Comparison of ENCODE assay signal across 32 mouse cellular contexts in genomic region chr4:116165708-116166407, GRCm38 (mm10). TPM values are rescaled to one million over a fixed set of nuclear protein-coding genes. Genes with fewer than 3 reads are reported as not detected.
DNase-seq lines count a peak whose midpoint lies in the region; ATAC-seq and TF ChIP-seq lines count a peak whose summit lies in the region.
"Had no signal": no experiment of that assay in that cellular context is flagged by ENCODE, and none has a peak within 500 bp of the region (broad histone marks: within the 10 kb centered on the region; RNA-seq: fewer than 3 reads in every experiment).

No protein-coding gene starts in this region.

- no peak for ATAC-seq in kidney, postnatal 0 days (replicated peaks; ENCODE audit: low FRiP score, low read depth)
- ATAC-seq in kidney, embryonic 15.5 days (replicated peaks; ENCODE audit: low FRiP score), result no peak
- ATAC-seq in intestine, embryonic 16.5 days, result peak; percentile 61
- ATAC-seq in stomach, embryonic 15.5 days (ENCODE audit: insufficient read depth, low FRiP score, low read depth), result peak; percentile 48
- ATAC-seq in forebrain, embryonic 16.5 days, result no peak
- ATAC-seq: inflammation-experienced regulatory T-cells, adult 6 months; liver, postnatal 0 days had no signal

- H3K4me2 ChIP-seq in kidney, postnatal 0 days (ENCODE audit: low read length), result no peak overlapping the region
- H3K4me2 ChIP-seq in kidney, embryonic 15.5 days, result no peak overlapping the region
- H3K4me2 ChIP-seq in CH12.LX (ENCODE audit: insufficient read depth, low read depth, poor library complexity, severe bottlenecking), result no peak overlapping the region
- peak overlapping the region; percentile 18; the same call in 1 of the 2 replicates for H3K4me2 ChIP-seq in intestine, embryonic 16.5 days (ENCODE audit: low read depth, low read length)
- no peak overlapping the region; the same call in 1 of the 2 replicates for H3K4me2 ChIP-seq in stomach, embryonic 15.5 days
- no peak overlapping the region for H3K4me2 ChIP-seq in forebrain, embryonic 16.5 days (ENCODE audit: low read length)
- H3K4me2 ChIP-seq: hindbrain, embryonic 14.5 days; liver, embryonic 11.5 days; midbrain, embryonic 11.5 days; neural tube, embryonic 15.5 days had no signal

- peak overlapping the region; percentile 51; the same call in 1 of the 2 replicates for H3K27ac ChIP-seq in kidney, postnatal 0 days
- no peak overlapping the region for H3K27ac ChIP-seq in kidney, embryonic 15.5 days
- no peak overlapping the region for H3K27ac ChIP-seq in CH12.LX (ENCODE audit: insufficient read depth, low read depth)
- H3K27ac ChIP-seq in intestine, embryonic 16.5 days (ENCODE audit: low read length), result peak overlapping the region; percentile 76
- H3K27ac ChIP-seq in stomach, embryonic 15.5 days, result peak overlapping the region; percentile 60
- no peak overlapping the region for H3K27ac ChIP-seq in forebrain, embryonic 16.5 days (ENCODE audit: low read length)
- H3K27ac ChIP-seq: forebrain, embryonic 10.5 days; hindbrain, embryonic 14.5 days; neural tube, embryonic 15.5 days had no signal

- DNase-seq in kidney, postnatal 0 days (ENCODE audit: low spot score), result no peak
- no peak for DNase-seq in CH12.LX (ENCODE audit: extremely low read depth)
- no peak for DNase-seq in layer of hippocampus, adult 8-10 months (ENCODE audit: low spot score in 2 of 2)
- DNase-seq: adrenal gland, adult 2 months; B cell, adult 2 months; cerebellum, adult 11 months; cerebellum, adult 9-11 months; gastrocnemius, postnatal 25 days; heart, postnatal 4 days; kidney, postnatal 4 days; liver, postnatal 0 days; thymus, postnatal 25 days had no signal

- H3K9ac ChIP-seq in kidney, postnatal 0 days (ENCODE audit: low read depth, low read length), result no peak overlapping the region
- H3K9ac ChIP-seq in kidney, embryonic 15.5 days, result no peak overlapping the region
- H3K9ac ChIP-seq in CH12.LX (ENCODE audit: insufficient read depth, low read depth), result no peak overlapping the region
- H3K9ac ChIP-seq in intestine, embryonic 16.5 days (ENCODE audit: low read depth, low read length), result no peak overlapping the region
- no peak overlapping the region for H3K9ac ChIP-seq in stomach, embryonic 15.5 days
- no peak overlapping the region for H3K9ac ChIP-seq in forebrain, embryonic 16.5 days (replicated peaks; ENCODE audit: low read depth, low read length)
- H3K9ac ChIP-seq: hindbrain, embryonic 14.5 days; liver, postnatal 0 days; neural tube, embryonic 15.5 days had no signal

- TF ChIP-seq EP300 in CH12.LX (IDR thresholded peaks at IDR 0.05; ENCODE audit: low read length), result no peak

- in situ Hi-C loops in CH12.LX (cut with MboI; ENCODE audit: low pct_ligation_motif_present, low pct_unique_long_range_greater_than_20kb, low sequenced_read_pairs), result loop anchor here (25.0 kb wide), 2 partner anchors 171 to 646 kb away; partner anchors contain the start of genes Hpdl, Mutyh and Toe1

- peaks cover 9% of the 10 kb centered on the region; the same call in 1 of the 2 replicates for H3K4me1 ChIP-seq in kidney, postnatal 0 days (replicated peaks; ENCODE audit: insufficient read depth, low read length)
- H3K4me1 ChIP-seq in kidney, embryonic 15.5 days, result peaks cover 26% of the 10 kb centered on the region
- H3K4me1 ChIP-seq in CH12.LX (ENCODE audit: control insufficient read depth in 1 of 2, insufficient read depth in 2 of 2), result peaks cover 5 to 25% of the 10 kb centered on the region in 2 experiments
- H3K4me1 ChIP-seq in intestine, embryonic 16.5 days (ENCODE audit: control insufficient read depth, insufficient read depth, low read length), result peaks cover 17% of the 10 kb centered on the region
- H3K4me1 ChIP-seq in stomach, embryonic 15.5 days, result peaks cover 5% of the 10 kb centered on the region; the same call in 1 of the 2 replicates
- no peaks in the 10 kb centered on the region; the same call in 1 of the 2 replicates for H3K4me1 ChIP-seq in forebrain, embryonic 16.5 days (replicated peaks; ENCODE audit: control insufficient read depth, insufficient read depth, low read length)
- H3K4me1 ChIP-seq: neural tube, embryonic 15.5 days had no signal

- no peak for TF ChIP-seq RAD21 in CH12.LX (IDR thresholded peaks at IDR 0.05; ENCODE audit: low read depth, low read length)

- no peak overlapping the region for H3K4me3 ChIP-seq in kidney, postnatal 0 days (replicated peaks; ENCODE audit: low read depth, low read length)
- H3K4me3 ChIP-seq in kidney, embryonic 15.5 days (replicated peaks), result no peak overlapping the region
- H3K4me3 ChIP-seq in CH12.LX (replicated peaks in 1 of 3; ENCODE audit: low read depth in 2 of 3, low read length in 2 of 3, poor library complexity in 1 of 3), result no peak overlapping the region
- no peak overlapping the region for H3K4me3 ChIP-seq in intestine, embryonic 16.5 days (ENCODE audit: low read length)
- H3K4me3 ChIP-seq in stomach, embryonic 15.5 days (replicated peaks), result no peak overlapping the region
- no peak overlapping the region for H3K4me3 ChIP-seq in forebrain, embryonic 16.5 days (replicated peaks; ENCODE audit: low read length)
- H3K4me3 ChIP-seq: forebrain, embryonic 10.5 days; neural tube, embryonic 15.5 days had no signal

- H3K79me2 ChIP-seq in CH12.LX (replicated peaks; ENCODE audit: control insufficient read depth, extremely low read depth, insufficient read depth, poor library complexity, severe bottlenecking), result no peaks in the 10 kb centered on the region

- H3K27me3 ChIP-seq in kidney, postnatal 0 days (ENCODE audit: insufficient read depth, low read length), result no peaks in the 10 kb centered on the region
- H3K27me3 ChIP-seq in kidney, embryonic 15.5 days, result no peaks in the 10 kb centered on the region
- H3K27me3 ChIP-seq in CH12.LX (replicated peaks), result no peaks in the 10 kb centered on the region
- no peaks in the 10 kb centered on the region for H3K27me3 ChIP-seq in intestine, embryonic 16.5 days (replicated peaks; ENCODE audit: control insufficient read depth, insufficient read depth, low read length)
- no peaks in the 10 kb centered on the region for H3K27me3 ChIP-seq in stomach, embryonic 15.5 days (replicated peaks)
- no peaks in the 10 kb centered on the region for H3K27me3 ChIP-seq in forebrain, embryonic 16.5 days (replicated peaks; ENCODE audit: control insufficient read depth, insufficient read depth, low read length)
- H3K27me3 ChIP-seq: neural tube, embryonic 15.5 days had no signal

- no peak for TF ChIP-seq POLR2A in CH12.LX (IDR thresholded peaks at IDR 0.05; ENCODE audit: low read depth, low read length)

- TF ChIP-seq CTCF in kidney, postnatal 0 days (IDR thresholded peaks at IDR 0.05; ENCODE audit: low read depth), result no peak
- no peak for TF ChIP-seq CTCF in CH12.LX (conservative IDR thresholded peaks at IDR 0.05 in 1 of 2, IDR thresholded peaks at IDR 0.05 in 1 of 2; ENCODE audit: low read depth in 2 of 2, low read length in 2 of 2)

- H3K36me3 ChIP-seq in kidney, postnatal 0 days (ENCODE audit: insufficient read depth, low read length), result no peaks in the 10 kb centered on the region
- H3K36me3 ChIP-seq in kidney, embryonic 15.5 days, result 0 out of 2 replicates have a peak, but pooled peaks cover 4% of the 10 kb centered on the region
- peaks cover 0 to 30% of the 10 kb centered on the region in 2 experiments for H3K36me3 ChIP-seq in CH12.LX (replicated peaks in 1 of 2; ENCODE audit: control insufficient read depth in 1 of 2, insufficient read depth in 1 of 2, low read length in 1 of 2)
- no peaks in the 10 kb centered on the region for H3K36me3 ChIP-seq in intestine, embryonic 16.5 days (ENCODE audit: control insufficient read depth, insufficient read depth, low read length)
- no peaks in the 10 kb centered on the region for H3K36me3 ChIP-seq in stomach, embryonic 15.5 days
- H3K36me3 ChIP-seq in forebrain, embryonic 16.5 days (ENCODE audit: control insufficient read depth, insufficient read depth), result no peaks in the 10 kb centered on the region

- dilution Hi-C loops in CH12.LX (cut with MboI; ENCODE audit: extremely low pct_ligation_motif_present, extremely low pct_unique_long_range_greater_than_20kb, low sequenced_read_pairs), result no loop called here

- no peaks in the 10 kb centered on the region for H3K9me3 ChIP-seq in kidney, postnatal 0 days (replicated peaks; ENCODE audit: low read length)
- no peaks in the 10 kb centered on the region for H3K9me3 ChIP-seq in kidney, embryonic 15.5 days (replicated peaks)
- H3K9me3 ChIP-seq in CH12.LX (replicated peaks; ENCODE audit: low read length), result no peaks in the 10 kb centered on the region
- no peaks in the 10 kb centered on the region for H3K9me3 ChIP-seq in intestine, embryonic 16.5 days (ENCODE audit: control insufficient read depth, low read length)
- H3K9me3 ChIP-seq in stomach, embryonic 15.5 days, result no peaks in the 10 kb centered on the region
- no peaks in the 10 kb centered on the region for H3K9me3 ChIP-seq in forebrain, embryonic 16.5 days (ENCODE audit: control insufficient read depth, low read length)
- H3K9me3 ChIP-seq: forebrain, embryonic 10.5 days; neural tube, embryonic 15.5 days had no signal

- WGBS in kidney, postnatal 0 days, result 49% methylated on average over 8 of the region's 8 CpGs
- WGBS in kidney, embryonic 15.5 days, result 52% methylated on average over 8 of the region's 8 CpGs
- WGBS in intestine, embryonic 16.5 days, result 39% methylated on average over 8 of the region's 8 CpGs
- WGBS in stomach, embryonic 15.5 days, result 39% methylated on average over 8 of the region's 8 CpGs
- WGBS in forebrain, embryonic 16.5 days, result 82% methylated on average over 8 of the region's 8 CpGs

RNA-seq across cellular contexts. Expression of gene Tspan1, which starts 1.5 kb away (rescaled TPM):
- polyA plus RNA-seq in kidney, postnatal 0 days (2015; fragmentation: Nextera tagmentation; extraction: Ambion mirVana), result 16.5 and 20.0 TPM in 2 replicates
- polyA plus RNA-seq in kidney, embryonic 15.5 days (2015; fragmentation: Nextera tagmentation; extraction: Ambion mirVana), result 2.1 and 6.4 TPM in 2 replicates
- total RNA-seq in CH12.LX (2012; rRNA removed), result 0.08 and 0.13 TPM in 2 replicates
- not detected in 2 replicates for total RNA-seq in CH12.LX (2014; rRNA removed)
- 0.12 TPM in 1 of 2 replicates, not detected in the other for polyA plus RNA-seq in CH12.LX (2012; ENCODE audit: insufficient read length, low read depth)
- 48.9 and 52.5 TPM in 2 replicates for polyA plus RNA-seq in intestine, embryonic 16.5 days (2015; fragmentation: Nextera tagmentation; extraction: Ambion mirVana)
- polyA plus RNA-seq in stomach, embryonic 15.5 days (2015; fragmentation: Nextera tagmentation; extraction: Ambion mirVana), result 47.5 and 50.8 TPM in 2 replicates
- not detected for total RNA-seq in layer of hippocampus, adult 8-10 months (2022)
- polyA plus RNA-seq in forebrain, embryonic 16.5 days (2015; fragmentation: Nextera tagmentation; extraction: Ambion mirVana), result 0.10 and 0.19 TPM in 2 replicates
- total RNA-seq: adrenal gland, adult 2 months; gastrocnemius, postnatal 25 days; heart, postnatal 4 days; megakaryocyte progenitor cell, adult 5-6 weeks had no signal
- polyA plus RNA-seq: adrenal gland, adult 2 months; forebrain, embryonic 10.5 days; inflammation-experienced regulatory T-cells, adult 6 months; liver, postnatal 0 days; midbrain, embryonic 11.5 days had no signal

RNA-seq across cellular contexts. Expression of gene 1700042G07Rik, which starts 7.3 kb away (rescaled TPM):
- polyA plus RNA-seq in kidney, postnatal 0 days (2015; fragmentation: Nextera tagmentation; extraction: Ambion mirVana), result not detected in 2 replicates
- polyA plus RNA-seq in kidney, embryonic 15.5 days (2015; fragmentation: Nextera tagmentation; extraction: Ambion mirVana), result not detected in 2 replicates
- total RNA-seq in CH12.LX (2012; rRNA removed), result not detected in 2 replicates
- not detected in 2 replicates for total RNA-seq in CH12.LX (2014; rRNA removed)
- polyA plus RNA-seq in CH12.LX (2012; ENCODE audit: insufficient read length, low read depth), result not detected in 2 replicates
- polyA plus RNA-seq in intestine, embryonic 16.5 days (2015; fragmentation: Nextera tagmentation; extraction: Ambion mirVana), result not detected in 2 replicates
- polyA plus RNA-seq in stomach, embryonic 15.5 days (2015; fragmentation: Nextera tagmentation; extraction: Ambion mirVana), result not detected in 2 replicates
- total RNA-seq in layer of hippocampus, adult 8-10 months (2022), result not detected
- polyA plus RNA-seq in forebrain, embryonic 16.5 days (2015; fragmentation: Nextera tagmentation; extraction: Ambion mirVana), result not detected in 2 replicates
- total RNA-seq: adrenal gland, adult 2 months; adrenal gland, postnatal 4 days; gastrocnemius, postnatal 25 days; heart, postnatal 4 days; layer of hippocampus, postnatal 10 days; left cerebral cortex, adult 8-10 months; megakaryocyte progenitor cell, adult 5-6 weeks; MEL; midbrain, postnatal 0 days had no signal
- polyA plus RNA-seq: adrenal gland, adult 2 months; cortical plate, adult 2 months; embryonic facial prominence, embryonic 11.5 days; forebrain, embryonic 10.5 days; heart, embryonic 16.5 days; hindbrain, embryonic 14.5 days; inflammation-experienced regulatory T-cells, adult 6 months; limb, embryonic 11.5 days; liver, embryonic 11.5 days; liver, postnatal 0 days; midbrain, embryonic 11.5 days; midbrain, postnatal 0 days; neural tube, embryonic 15.5 days had no signal

RNA-seq across cellular contexts. Expression of gene Gm49337, which starts 7.3 kb away (rescaled TPM):
- polyA plus RNA-seq in kidney, postnatal 0 days (2015; fragmentation: Nextera tagmentation; extraction: Ambion mirVana), result not detected in 2 replicates
- polyA plus RNA-seq in kidney, embryonic 15.5 days (2015; fragmentation: Nextera tagmentation; extraction: Ambion mirVana), result not detected in 2 replicates
- total RNA-seq in CH12.LX (2012; rRNA removed) (not detected in 2 replicates), CH12.LX (2014; rRNA removed) (not detected in 2 replicates)
- polyA plus RNA-seq in CH12.LX (2012; ENCODE audit: insufficient read length, low read depth), result not detected in 2 replicates
- not detected in 2 replicates for polyA plus RNA-seq in intestine, embryonic 16.5 days (2015; fragmentation: Nextera tagmentation; extraction: Ambion mirVana)
- polyA plus RNA-seq in stomach, embryonic 15.5 days (2015; fragmentation: Nextera tagmentation; extraction: Ambion mirVana), result not detected in 2 replicates
- total RNA-seq in layer of hippocampus, adult 8-10 months (2022), result 1 to 10 TPM in 1 of 4 experiments, under 1 TPM in 1, not detected in 2; 0.96 to 4.1 TPM
- not detected in 2 replicates for polyA plus RNA-seq in forebrain, embryonic 16.5 days (2015; fragmentation: Nextera tagmentation; extraction: Ambion mirVana)
- total RNA-seq: adrenal gland, postnatal 4 days; layer of hippocampus, postnatal 10 days; MEL; midbrain, postnatal 0 days had no signal
- polyA plus RNA-seq: adrenal gland, adult 2 months; cortical plate, adult 2 months; embryonic facial prominence, embryonic 11.5 days; forebrain, embryonic 10.5 days; heart, embryonic 16.5 days; hindbrain, embryonic 14.5 days; inflammation-experienced regulatory T-cells, adult 6 months; limb, embryonic 11.5 days; liver, embryonic 11.5 days; liver, postnatal 0 days; midbrain, embryonic 11.5 days; midbrain, postnatal 0 days; neural tube, embryonic 15.5 days had no signal

RNA-seq across cellular contexts. Expression of gene Lurap1, which starts 14.7 kb away (rescaled TPM):
- polyA plus RNA-seq in kidney, postnatal 0 days (2015; fragmentation: Nextera tagmentation; extraction: Ambion mirVana), result 4.5 and 4.9 TPM in 2 replicates
- polyA plus RNA-seq in kidney, embryonic 15.5 days (2015; fragmentation: Nextera tagmentation; extraction: Ambion mirVana), result 2.7 and 3.2 TPM in 2 replicates
- total RNA-seq in CH12.LX (2012; rRNA removed) (0.21 TPM in 1 of 2 replicates, not detected in the other), CH12.LX (2014; rRNA removed) (not detected in 2 replicates)
- 0.10 and 0.14 TPM in 2 replicates for polyA plus RNA-seq in CH12.LX (2012; ENCODE audit: insufficient read length, low read depth)
- 1.1 and 1.4 TPM in 2 replicates for polyA plus RNA-seq in intestine, embryonic 16.5 days (2015; fragmentation: Nextera tagmentation; extraction: Ambion mirVana)
- polyA plus RNA-seq in stomach, embryonic 15.5 days (2015; fragmentation: Nextera tagmentation; extraction: Ambion mirVana), result 2.4 and 3.1 TPM in 2 replicates
- total RNA-seq in layer of hippocampus, adult 8-10 months (2022), result 10 to 100 TPM; 21.9 to 23.7 (median 23.3) TPM
- polyA plus RNA-seq in forebrain, embryonic 16.5 days (2015; fragmentation: Nextera tagmentation; extraction: Ambion mirVana), result 2.6 and 2.7 TPM in 2 replicates
- total RNA-seq: megakaryocyte progenitor cell, adult 5-6 weeks had no signal

RNA-seq across cellular contexts. Expression of gene Pomgnt1, which starts 42.2 kb away (rescaled TPM):
- polyA plus RNA-seq in kidney, postnatal 0 days (2015; fragmentation: Nextera tagmentation; extraction: Ambion mirVana), result 52.2 and 55.9 TPM in 2 replicates
- 61.7 and 62.2 TPM in 2 replicates for polyA plus RNA-seq in kidney, embryonic 15.5 days (2015; fragmentation: Nextera tagmentation; extraction: Ambion mirVana)
- 33.0 and 52.2 TPM in 2 replicates for total RNA-seq in CH12.LX (2012; rRNA removed)
- total RNA-seq in CH12.LX (2014; rRNA removed), result 39.9 and 40.7 TPM in 2 replicates
- 40.2 and 42.8 TPM in 2 replicates for polyA plus RNA-seq in CH12.LX (2012; ENCODE audit: insufficient read length, low read depth)
- polyA plus RNA-seq in intestine, embryonic 16.5 days (2015; fragmentation: Nextera tagmentation; extraction: Ambion mirVana), result 35.2 and 39.9 TPM in 2 replicates
- 50.0 and 52.9 TPM in 2 replicates for polyA plus RNA-seq in stomach, embryonic 15.5 days (2015; fragmentation: Nextera tagmentation; extraction: Ambion mirVana)
- 10 to 100 TPM; 69.7 to 76.0 (median 72.0) TPM for total RNA-seq in layer of hippocampus, adult 8-10 months (2022)
- polyA plus RNA-seq in forebrain, embryonic 16.5 days (2015; fragmentation: Nextera tagmentation; extraction: Ambion mirVana), result 61.5 and 67.3 TPM in 2 replicates

Comparison
In these comparisons a context has a peak if more than half of its experiments do, and no peak if none do; other contexts are left out.
1. H3K27ac ChIP-seq: peak in kidney, postnatal 0 days (single experiment), intestine, embryonic 16.5 days (single experiment) and stomach, embryonic 15.5 days (single experiment); none in kidney, embryonic 15.5 days (single experiment), CH12.LX (single experiment) and forebrain, embryonic 16.5 days (single experiment).
2. ATAC-seq: peak in intestine, embryonic 16.5 days (single experiment) and stomach, embryonic 15.5 days (single experiment); none in kidney, postnatal 0 days (single experiment), kidney, embryonic 15.5 days (single experiment) and forebrain, embryonic 16.5 days (single experiment).